Mouse (Mus musculus) induced T-regulatory cell, adult 2 months (primary cell): ENCODE measurements at regions not wholly inside any gene's neighbourhood (a gene's known extent, or its start where the extent isn't known, plus 50 kb on each side); places are given as distances from the start of the nearest gene placed in this dataset.

Source experiments
- DNase-seq: peaks from one replicate; pipeline ENCODE4 v3.0.0-alpha.2; 2012; ENCODE audit warnings: low read depth

- no peak for DNase-seq
Measured at GRCm38 (mm10) chr2:50535085-50535878, 238.7 kb upstream of the Mmadhc start.

DNA sequence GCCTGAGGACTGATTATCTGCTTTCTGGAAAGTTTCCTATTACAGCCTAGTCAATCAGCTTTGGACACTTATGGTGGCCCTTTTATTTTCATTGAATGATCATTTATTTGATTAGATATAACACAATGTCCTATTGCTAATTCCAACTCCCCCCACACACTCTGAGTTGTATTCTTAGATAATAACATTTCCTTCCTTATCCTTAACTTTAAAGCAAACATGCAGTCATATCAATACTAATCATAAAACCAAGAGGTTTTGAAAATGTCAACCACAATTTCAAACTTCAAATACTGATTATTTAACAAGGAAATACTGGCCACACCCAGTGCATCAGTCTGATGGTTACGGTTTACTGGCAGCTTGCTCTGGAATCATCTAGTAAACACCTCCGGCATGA, 237.1 kb upstream of the Mmadhc start:
- DNase-seq: no peak

DNA sequence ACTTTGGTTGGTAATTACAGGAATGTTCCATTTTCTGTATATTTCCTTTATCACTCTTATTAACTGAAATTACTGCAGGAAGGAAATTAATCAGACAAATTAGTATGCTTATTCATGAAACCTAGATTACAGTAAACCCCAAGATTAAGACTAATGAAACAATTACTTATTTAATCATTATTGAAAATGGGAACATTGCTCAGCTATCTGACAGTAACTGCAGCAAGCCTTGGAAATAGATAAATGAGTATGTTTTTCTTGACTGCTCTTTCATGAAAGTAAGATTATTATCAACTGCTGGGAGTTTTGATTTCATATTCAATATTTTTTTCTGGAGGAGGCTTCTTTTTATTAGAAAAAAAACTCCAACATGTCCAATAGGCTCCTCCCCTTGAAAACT, 230.8 kb upstream of the Mmadhc start:
- DNase-seq: no peak

DNA sequence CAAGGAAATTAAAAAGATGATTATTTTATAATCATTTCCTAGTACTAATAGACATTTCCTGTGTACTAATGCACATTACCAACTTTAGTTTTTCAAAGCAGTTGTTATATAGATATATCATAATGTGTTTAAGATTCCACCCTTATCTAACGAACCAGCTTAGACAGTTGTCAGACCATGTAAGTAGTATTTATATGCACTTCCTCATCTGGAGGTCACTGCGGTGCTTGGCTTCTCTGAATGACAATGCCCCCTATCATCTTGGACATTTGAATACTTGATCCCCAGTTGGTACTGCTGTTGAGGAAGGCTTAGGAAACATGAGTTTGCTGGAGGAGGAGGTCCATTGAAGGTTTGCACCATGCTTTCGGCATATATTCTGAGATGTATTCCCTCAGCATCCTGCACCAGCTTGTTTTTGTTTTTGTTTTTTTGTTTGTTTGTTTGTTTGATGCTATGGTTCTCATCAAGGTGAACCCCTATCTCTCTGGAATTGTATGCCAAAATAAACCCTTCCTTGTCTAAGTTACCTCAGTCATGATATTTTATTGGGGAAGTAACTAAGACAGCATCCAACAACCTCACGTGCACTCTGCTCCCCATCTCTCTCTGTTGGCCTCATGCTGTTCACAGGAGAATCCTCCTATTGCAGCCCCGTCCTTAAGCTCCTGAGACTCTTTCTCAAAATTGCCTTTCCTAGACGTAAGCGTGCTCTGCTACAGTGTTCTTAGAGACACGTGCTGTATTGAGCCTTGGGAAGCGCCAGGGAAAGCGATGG, 228.4 kb upstream of the Mmadhc start:
- no peak for DNase-seq

DNA sequence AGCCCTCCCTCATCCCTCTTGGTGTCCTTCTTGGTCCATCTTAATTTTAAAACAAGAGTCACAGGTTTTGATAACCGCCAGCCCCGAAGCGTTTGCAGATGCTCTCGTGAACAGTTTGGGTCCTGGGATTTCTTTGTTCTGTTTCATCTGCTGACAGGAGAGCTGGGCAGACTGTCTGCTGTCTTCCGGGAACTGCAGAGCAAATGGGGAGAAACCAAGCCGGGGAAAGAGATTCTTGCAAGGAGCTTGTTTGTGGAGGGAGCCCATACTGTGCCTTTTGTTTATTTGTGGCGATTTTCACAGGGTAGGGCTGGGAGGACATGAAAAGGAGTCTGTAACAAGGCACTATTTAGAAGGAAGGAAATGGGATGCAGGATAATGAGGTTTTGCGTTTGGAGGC, 223.6 kb upstream of the Mmadhc start:
- DNase-seq: no peak

- no peak for DNase-seq
Measured at GRCm38 (mm10) chr2:50519129-50519504, 222.5 kb upstream of the Mmadhc start.

- DNase-seq: no peak
Measured at GRCm38 (mm10) chr2:50518371-50519128, 221.9 kb upstream of the Mmadhc start.

DNA sequence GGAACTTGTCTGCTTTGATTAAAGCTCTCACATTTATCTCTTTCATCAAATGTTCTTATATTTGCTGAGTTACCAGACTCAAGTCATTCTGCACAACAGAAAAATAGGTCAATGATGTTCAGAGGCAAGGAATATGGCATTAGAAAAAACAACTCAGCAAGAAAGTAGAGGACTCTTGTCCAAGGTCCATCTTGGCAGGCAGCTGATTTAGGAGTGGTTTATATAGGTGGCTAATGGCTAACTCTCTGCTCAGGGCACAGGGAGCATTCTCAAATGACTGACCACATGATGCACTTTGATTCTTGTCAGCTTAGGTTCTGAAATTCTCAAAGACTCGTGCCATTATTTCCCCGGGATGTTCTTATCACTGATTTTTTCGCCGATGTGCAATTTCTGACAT, 216.7 kb upstream of the Mmadhc start:
- DNase-seq: no peak

DNA sequence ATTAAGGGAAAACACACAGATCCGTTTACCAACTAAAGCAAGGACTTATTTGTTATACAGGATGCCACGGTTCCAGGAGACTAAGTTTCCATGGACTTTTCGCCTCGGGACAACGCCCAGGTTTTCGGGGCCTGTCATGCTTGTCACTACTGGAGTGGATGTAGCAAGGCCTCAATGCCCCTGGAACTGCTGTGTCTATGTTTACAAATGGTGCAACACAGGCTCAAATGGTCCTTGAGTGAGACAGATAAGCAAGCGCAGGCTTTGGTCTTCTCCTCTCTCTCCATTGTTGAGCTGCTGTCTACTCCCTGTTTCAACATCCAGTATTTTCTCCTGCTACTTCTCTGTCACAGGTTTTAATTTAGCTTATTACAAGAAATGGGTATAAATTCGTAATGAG, 202.1 kb upstream of the Mmadhc start:
- DNase-seq: no peak

- DNase-seq: no peak
Measured at GRCm38 (mm10) chr2:50496057-50496433, 199.4 kb upstream of the Mmadhc start.

DNA sequence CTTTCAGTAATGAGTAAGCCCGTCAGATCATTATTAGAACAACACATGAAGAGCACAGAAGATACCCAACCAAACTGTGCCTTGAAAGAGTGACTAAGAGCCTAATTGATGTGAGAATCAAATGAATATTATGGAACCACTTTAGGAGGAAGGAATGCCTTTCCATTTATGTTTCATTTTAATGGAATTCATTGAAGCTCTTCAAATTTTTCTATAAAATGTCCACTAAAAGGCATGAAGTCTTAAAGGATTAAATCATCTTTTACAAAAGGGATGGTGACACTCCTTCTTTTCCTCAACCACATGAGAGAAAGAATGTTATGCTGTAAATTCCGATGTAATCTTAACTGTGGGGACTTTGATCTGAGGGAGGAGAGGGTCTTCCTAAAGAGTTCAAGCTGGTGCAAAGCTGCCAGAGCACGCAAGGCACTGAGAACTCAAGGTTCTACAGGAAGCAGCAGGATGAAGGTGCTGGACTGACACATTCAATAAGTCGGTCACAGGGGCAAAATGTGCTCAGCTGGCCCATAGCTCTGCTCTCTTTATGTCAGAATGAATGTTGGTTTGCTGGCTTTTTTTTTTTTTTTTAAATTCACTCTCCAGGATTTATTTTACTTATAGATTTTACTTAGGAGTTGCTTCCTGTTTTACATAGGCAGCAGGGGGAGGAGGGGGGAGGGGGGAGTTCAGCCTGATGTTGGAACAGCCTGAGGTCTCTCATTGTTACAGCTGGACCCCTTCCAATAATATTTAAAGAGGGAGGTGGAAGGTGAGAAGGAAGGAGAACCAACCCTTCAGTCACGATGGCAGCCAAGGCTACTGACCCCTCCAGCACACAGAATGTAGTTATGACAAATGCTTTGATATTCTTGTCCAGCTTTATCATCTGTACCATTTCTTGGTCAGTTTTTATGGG, 198.8 kb upstream of the Mmadhc start:
- no peak for DNase-seq

GRCm38 (mm10) chr2:50493597-50494335, 197.2 kb upstream of the Mmadhc start:
- DNase-seq: no peak

GRCm38 (mm10) chr2:50463799-50464198, 167.2 kb upstream of the Mmadhc start:
- DNase-seq: no peak

GRCm38 (mm10) chr2:50462378-50462777, 165.8 kb upstream of the Mmadhc start:
- DNase-seq: no peak

DNA sequence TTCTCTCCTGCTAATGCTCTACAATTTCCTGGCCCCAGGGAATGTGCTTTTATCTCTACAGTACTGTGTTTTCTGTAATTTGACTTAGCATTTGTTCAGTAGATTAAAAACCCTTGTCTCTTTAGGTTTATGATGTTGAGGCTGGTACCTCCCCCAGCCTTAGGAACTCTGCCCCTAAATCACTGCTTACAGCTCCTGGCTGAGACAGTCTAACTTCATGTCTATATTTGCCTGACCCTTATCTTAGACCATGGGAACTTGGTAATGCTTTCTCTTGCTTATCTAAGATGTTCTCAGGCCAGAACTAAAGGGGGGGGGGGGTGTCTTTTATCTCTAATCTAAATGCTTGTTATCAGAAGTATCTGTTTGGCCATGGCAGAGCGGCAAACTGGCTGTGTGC, 160.1 kb upstream of the Mmadhc start:
- DNase-seq: no peak

DNA sequence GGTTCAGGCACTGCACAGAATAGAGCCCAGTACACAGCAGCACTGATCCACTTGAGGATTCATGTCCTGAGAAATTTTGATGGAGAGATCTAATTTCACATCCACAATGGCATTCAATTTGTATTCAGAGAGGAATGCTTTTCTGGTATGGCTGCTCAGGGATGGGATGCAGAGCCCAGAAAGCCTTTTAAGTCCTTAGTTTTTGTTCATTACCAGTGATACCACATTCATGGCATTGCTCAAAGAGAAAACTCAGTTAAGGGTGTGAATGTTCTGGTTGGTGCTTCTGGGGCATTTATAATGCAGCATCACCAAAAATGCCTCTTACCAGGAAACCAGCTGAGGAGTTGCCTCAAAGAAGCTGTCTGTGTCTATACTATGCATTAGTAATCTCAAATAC, 151.5 kb upstream of the Mmadhc start:
- no peak for DNase-seq

- DNase-seq: no peak
Measured at GRCm38 (mm10) chr2:50445963-50446485, 149.4 kb upstream of the Mmadhc start.

DNA sequence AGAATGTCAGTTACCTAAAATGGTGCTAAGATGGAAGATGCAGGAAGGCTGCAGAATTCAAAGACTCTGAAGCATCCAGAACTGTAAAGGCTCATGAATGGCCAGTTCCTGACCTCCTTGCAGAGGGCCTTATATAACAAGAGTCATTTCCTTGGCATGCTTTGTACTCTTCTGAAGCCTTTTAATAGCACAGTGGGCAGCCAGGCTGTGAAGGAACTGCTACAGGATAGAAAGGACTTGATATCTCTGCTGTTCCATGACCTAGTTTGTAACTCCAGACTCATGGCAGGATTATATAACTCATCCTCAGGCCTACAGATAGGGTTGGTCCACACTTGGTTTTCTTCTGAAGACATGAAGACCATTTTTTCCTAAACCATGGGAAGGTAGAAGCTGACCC, 143.7 kb upstream of the Mmadhc start:
- DNase-seq: no peak

DNA sequence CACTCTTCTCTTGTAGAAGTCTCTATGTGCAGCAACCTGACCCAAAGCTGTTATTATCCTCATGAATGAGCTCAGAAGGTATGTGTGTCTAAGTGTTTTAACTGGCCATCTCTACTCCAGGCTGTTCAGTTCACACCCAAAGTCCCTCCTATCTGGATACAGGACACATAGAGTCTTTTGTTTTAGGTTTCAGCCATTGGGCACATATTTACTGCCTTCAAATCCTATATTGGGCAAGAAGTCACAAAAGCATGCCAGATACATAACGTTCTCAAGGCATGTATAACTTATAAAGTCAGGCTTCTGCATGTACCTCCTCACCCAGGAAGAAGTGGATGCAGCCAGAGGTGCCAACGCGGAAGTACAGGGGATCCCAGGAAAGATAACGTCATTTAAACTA, 136.6 kb upstream of the Mmadhc start:
- DNase-seq: no peak

DNA sequence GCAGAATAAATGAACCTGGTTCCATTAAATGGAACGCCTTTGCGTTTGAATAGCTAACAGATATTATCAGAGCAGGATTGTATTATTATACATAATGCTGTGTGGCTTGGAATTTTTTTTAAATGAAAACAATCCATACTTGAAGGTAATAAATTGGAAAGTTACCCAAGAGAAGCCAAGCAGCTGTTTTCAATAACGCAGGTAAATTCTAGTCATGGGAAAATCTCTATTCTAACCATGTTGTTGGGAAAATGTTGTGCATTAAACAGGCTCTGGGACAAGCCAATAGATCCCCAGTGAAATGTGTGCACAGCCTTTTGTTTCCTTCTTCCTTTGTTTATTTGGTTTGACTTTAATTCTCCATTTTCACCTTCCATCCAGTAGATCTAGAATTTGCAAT, 128.6 kb upstream of the Mmadhc start:
- no peak for DNase-seq

GRCm38 (mm10) chr2:50419648-50420047, 123.0 kb upstream of the Mmadhc start:
- DNase-seq: no peak
